Mouse (Mus musculus) heart, embryonic 11.5 days (tissue): ENCODE results near the gene Pitpnm1. TPM values are rescaled to one million over a fixed set of nuclear protein-coding genes. Genes with fewer than 3 reads are reported as not detected.
"Not testable (repeated sequence)": the region's sequence is repeated elsewhere in the genome, so short reads cannot be mapped to it uniquely, and the experiment has no call there.

Experiments
- ATAC-seq: fragments of 200-750 bp; cut with Nextera tagmentation; replicated peaks from 2 replicates; pipeline ENCODE4 v1.8.0; 2017; ENCODE audit warnings: moderate library complexity; ENCODE audit not compliant: insufficient number of reproducible peaks, low FRiP score, low TSS enrichment
- H3K27ac ChIP-seq: fragments of 300-500 bp; sonication (generic); 2 replicates; pipeline ENCODE4 v1.5.1; 2014; ENCODE audit warnings: mild to moderate bottlenecking, low read depth, low read length
- H3K27me3 ChIP-seq: fragments of 300-500 bp; sonication (generic); 2 replicates; pipeline ENCODE4 v1.6.1; 2014; ENCODE audit warnings: mild to moderate bottlenecking, low read length, mixed read lengths; ENCODE audit not compliant: control insufficient read depth, insufficient read depth
- H3K36me3 ChIP-seq: fragments of 300-500 bp; sonication (generic); 2 replicates; pipeline ENCODE4 v1.6.1; 2014; ENCODE audit warnings: mild to moderate bottlenecking, low read length, moderate library complexity, mixed read lengths; ENCODE audit not compliant: control insufficient read depth, insufficient read depth
- H3K4me1 ChIP-seq: fragments of 300-500 bp; sonication (generic); 2 replicates; pipeline ENCODE4 v1.6.1; 2014; ENCODE audit warnings: low read length; ENCODE audit not compliant: control insufficient read depth, insufficient read depth
- H3K4me2 ChIP-seq: fragments of 300-500 bp; sonication (generic); 2 replicates; pipeline ENCODE4 v1.6.1; 2014; ENCODE audit warnings: mild to moderate bottlenecking, moderate library complexity
- H3K4me3 ChIP-seq: fragments of 300-500 bp; sonication (generic); 2 replicates; pipeline ENCODE4 v1.5.1; 2014; ENCODE audit warnings: low read depth, low read length
- H3K9ac ChIP-seq: fragments of 300-500 bp; sonication (generic); 2 replicates; pipeline ENCODE4 v1.6.1; 2014; ENCODE audit warnings: mild to moderate bottlenecking, low read depth, low read length, moderate library complexity
- H3K9me3 ChIP-seq: fragments of 300-500 bp; sonication (generic); replicated peaks from 2 replicates; pipeline ENCODE4 v1.6.1; 2016; ENCODE audit warnings: low read length; ENCODE audit not compliant: control insufficient read depth
- WGBS: fragments of 180-500 bp; shearing (Covaris S2); extraction: QIAGEN DNeasy Blood & Tissue Kit; methylation state at CpG from one replicate; pipeline ENCODE4 v1.1.7; 2014; ENCODE audit not compliant: insufficient replicate concordance; 5-methylcytosine and 5-hydroxymethylcytosine counted together
- polyA plus RNA-seq: library from polyadenylated mRNA; unstranded; fragments of >200 nt; fragmentation: Nextera tagmentation; extraction: Ambion mirVana; gene quantifications from 2 replicates; pipeline ENCODE4 v1.2.1, GENCODE M21; 2014

The Pitpnm1 gene
- polyA plus RNA-seq, 1 experiment from 2014 or later, result 15.5 TPM

- WGBS, result 65% methylated on average over 7 of the region's 7 CpGs
- no peaks in the 10 kb centered on the region for H3K27me3 ChIP-seq
- peak overlapping the region; percentile 72 for H3K4me2 ChIP-seq
- H3K9ac ChIP-seq, result peak overlapping the region; percentile 78
- H3K4me3 ChIP-seq, result peak overlapping the region; percentile 79
- peaks cover 6% of the 10 kb centered on the region for H3K36me3 ChIP-seq
- ATAC-seq, result no peak
- peaks cover 18% of the 10 kb centered on the region for H3K4me1 ChIP-seq
- no peaks in the 10 kb centered on the region for H3K9me3 ChIP-seq
- H3K27ac ChIP-seq, result no peak overlapping the region
Observed at GRCm38 (mm10) chr19:4126759-4127495, 27.1 kb downstream of the Pitpnm1 start.

- no peak for ATAC-seq
- H3K4me1 ChIP-seq, result peaks cover 18% of the 10 kb centered on the region
- H3K27ac ChIP-seq, result no peak overlapping the region
- no peak overlapping the region for H3K9ac ChIP-seq
- WGBS, result 94% methylated on average over 7 of the region's 7 CpGs
- H3K4me3 ChIP-seq, result no peak overlapping the region
- no peaks in the 10 kb centered on the region for H3K27me3 ChIP-seq
- H3K4me2 ChIP-seq, result no peak overlapping the region
- peaks cover 13% of the 10 kb centered on the region for H3K36me3 ChIP-seq
- H3K9me3 ChIP-seq, result no peaks in the 10 kb centered on the region
Observed at GRCm38 (mm10) chr19:4129462-4129861, 29.7 kb downstream of the Pitpnm1 start.

- no peak overlapping the region; the same call in 1 of the 2 replicates for H3K27ac ChIP-seq
- no peak overlapping the region for H3K9ac ChIP-seq
- H3K36me3 ChIP-seq, result peaks cover 13% of the 10 kb centered on the region
- no peaks in the 10 kb centered on the region for H3K27me3 ChIP-seq
- no peak for ATAC-seq
- WGBS, result 74% methylated on average over 4 of the region's 4 CpGs
- H3K4me3 ChIP-seq, result no peak overlapping the region
- no peaks in the 10 kb centered on the region for H3K9me3 ChIP-seq
- no peak overlapping the region for H3K4me2 ChIP-seq
- peaks cover 16% of the 10 kb centered on the region for H3K4me1 ChIP-seq
Observed at GRCm38 (mm10) chr19:4130106-4130505, 30.3 kb downstream of the Pitpnm1 start.

GRCm38 (mm10) chr19:4131075-4131474, 31.3 kb downstream of the Pitpnm1 start:
- H3K4me1 ChIP-seq, result peaks cover 15% of the 10 kb centered on the region
- H3K4me3 ChIP-seq, result no peak overlapping the region
- no peak for ATAC-seq
- H3K9me3 ChIP-seq, result no peaks in the 10 kb centered on the region
- H3K27ac ChIP-seq, result no peak overlapping the region
- H3K27me3 ChIP-seq, result no peaks in the 10 kb centered on the region
- no peak overlapping the region for H3K9ac ChIP-seq
- 80% methylated on average over 5 of the region's 5 CpGs for WGBS
- H3K36me3 ChIP-seq, result peaks cover 13% of the 10 kb centered on the region
- peak overlapping the region; percentile 31 for H3K4me2 ChIP-seq

GRCm38 (mm10) chr19:4131768-4132167, 32.0 kb downstream of the Pitpnm1 start:
- no peak overlapping the region for H3K4me3 ChIP-seq
- H3K36me3 ChIP-seq, result peaks cover 13% of the 10 kb centered on the region
- H3K4me1 ChIP-seq, result peaks cover 11% of the 10 kb centered on the region
- ATAC-seq, result no peak
- H3K27ac ChIP-seq, result no peak overlapping the region
- H3K9ac ChIP-seq, result no peak overlapping the region
- H3K4me2 ChIP-seq, result no peak overlapping the region
- H3K27me3 ChIP-seq, result no peaks in the 10 kb centered on the region
- 80% methylated on average over 2 of the region's 2 CpGs for WGBS
- no peaks in the 10 kb centered on the region for H3K9me3 ChIP-seq

- Histone ChIP-seq H3K36me3 (peaks cover 10% of the 10 kb centered on the region), H3K27me3 (no peaks in the 10 kb centered on the region), H3K4me2 (no peak overlapping the region), H3K27ac (no peak overlapping the region), H3K9ac (no peak overlapping the region), H3K9me3 (no peaks in the 10 kb centered on the region), H3K4me1 (peaks cover 5% of the 10 kb centered on the region; the same call in 1 of the 2 replicates), H3K4me3 (no peak overlapping the region)
- ATAC-seq, result no peak
- 79% methylated on average over 4 of the region's 4 CpGs for WGBS
Observed at GRCm38 (mm10) chr19:4134354-4134753, 34.6 kb downstream of the Pitpnm1 start.

GRCm38 (mm10) chr19:4135229-4135962, 35.6 kb downstream of the Pitpnm1 start:
- H3K36me3 ChIP-seq, H3K4me1 ChIP-seq, H3K4me2 ChIP-seq, ATAC-seq, H3K27ac ChIP-seq, H3K27me3 ChIP-seq, H3K9me3 ChIP-seq, H3K4me3 ChIP-seq, H3K9ac ChIP-seq: not testable (repeated sequence)
- 75% methylated on average over 6 of the region's 6 CpGs for WGBS

- H3K27me3 ChIP-seq, result not testable (repeated sequence)
- WGBS, result 18% methylated on average over 8 of the region's 8 CpGs
- peak; percentile 46; the same call in 1 of the 2 replicates for ATAC-seq
Observed at GRCm38 (mm10) chr19:4135963-4136345, 36.2 kb downstream of the Pitpnm1 start.

More at GRCm38 (mm10) chr19:4135963-4136345, 36.2 kb downstream of the Pitpnm1 start:
- not testable (repeated sequence) for H3K4me3 ChIP-seq, H3K9ac ChIP-seq, H3K4me1 ChIP-seq, H3K27ac ChIP-seq, H3K9me3 ChIP-seq, H3K36me3 ChIP-seq, H3K4me2 ChIP-seq
